Mouse (Mus musculus) telencephalon, adult 2 months (tissue): Measurements from ENCODE around the gene Mpp6.

ENCODE experiments used
- DNase-seq: peaks from one replicate; pipeline ENCODE4 v3.0.0-alpha.2; 2011; ENCODE audit warnings: low read depth, low spot score

The Mpp6 gene

GRCm38 (mm10) chr6:50225232-50225631 is 115.2 kb downstream of the Mpp6 start:
- DNase-seq = no peak

- DNase-seq = no peak
These were observed 118.1 kb downstream of the Mpp6 start for GRCm38 (mm10) chr6:50228180-50228579.

- DNase-seq = no peak
These were observed 121.2 kb downstream of the Mpp6 start for GRCm38 (mm10) chr6:50231288-50231687.

GRCm38 (mm10) chr6:50232984-50233383 is 122.9 kb downstream of the Mpp6 start:
- no peak for DNase-seq

GRCm38 (mm10) chr6:50237963-50238362 is 127.9 kb downstream of the Mpp6 start:
- DNase-seq = no peak

GRCm38 (mm10) chr6:50239902-50240301 is 129.9 kb downstream of the Mpp6 start:
- no peak for DNase-seq

- DNase-seq = no peak
These were observed 130.4 kb downstream of the Mpp6 start for GRCm38 (mm10) chr6:50240437-50240836.

- no peak for DNase-seq
These were observed 134.1 kb downstream of the Mpp6 start for GRCm38 (mm10) chr6:50244126-50244525.

GRCm38 (mm10) chr6:50244967-50245366 is 134.9 kb downstream of the Mpp6 start:
- no peak for DNase-seq

GRCm38 (mm10) chr6:50247356-50247755 is 137.3 kb downstream of the Mpp6 start:
- DNase-seq = no peak

- no peak for DNase-seq
These were observed 137.8 kb downstream of the Mpp6 start for GRCm38 (mm10) chr6:50247791-50248190.
